Mouse (Mus musculus): ENCODE results near the gene Tulp2. TPM values are rescaled to one million over a fixed set of nuclear protein-coding genes. Genes with fewer than 3 reads are reported as not detected.
A peak's percentile ranks its signal among the peaks of the same experiment; 100 is the strongest.

Tulp2 gene
- polyA plus RNA-seq, 1 experiment from 2014 or later = 1.1 TPM

GRCm38 (mm10) chr7:45437521-45438276 is 44.0 kb upstream of the Tulp2 start, which contains the start of gene Ruvbl2:
Ruvbl2 (minus strand) TSS chr7:45438096.
- H3K4me3 ChIP-seq (replicated peaks; ENCODE audit: low read depth, low read length) = no peak within 1 kb of the TSS
- TF ChIP-seq CTCF (IDR thresholded peaks at IDR 0.05; ENCODE audit: low read depth) = peak; percentile 59
- H3K9me3 ChIP-seq (replicated peaks; ENCODE audit: low read length) = no peaks in the 10 kb centered on the region
- no peaks in the 10 kb centered on the region for H3K27me3 ChIP-seq (ENCODE audit: insufficient read depth, low read length)
- 0 out of 2 replicates have a peak within 1 kb of the TSS, but pooled peaks have one; percentile 13 for H3K27ac ChIP-seq
- H3K9ac ChIP-seq (ENCODE audit: low read depth, low read length) = peak within 1 kb of the TSS; percentile 27; the same call in 1 of the 2 replicates
- ATAC-seq (replicated peaks; ENCODE audit: low FRiP score, low read depth) = no peak
- 0 out of 2 replicates have a peak, but pooled peaks cover 10% of the 10 kb centered on the region for H3K36me3 ChIP-seq (ENCODE audit: insufficient read depth, low read length)
- H3K4me1 ChIP-seq (replicated peaks; ENCODE audit: insufficient read depth, low read length) = peaks cover 30% of the 10 kb centered on the region
- 27% methylated on average over 19 of the region's 19 CpGs for WGBS
- no peak for DNase-seq (ENCODE audit: low spot score)
- H3K4me2 ChIP-seq (ENCODE audit: low read length) = peak within 1 kb of the TSS; percentile 25; the same call in 1 of the 2 replicates

GRCm38 (mm10) chr7:45443526-45444420 is 37.9 kb upstream of the Tulp2 start:
- Histone ChIP-seq H3K9ac (ENCODE audit: low read depth, low read length) (no peak overlapping the region), H3K36me3 (ENCODE audit: insufficient read depth, low read length) (peaks cover 34% of the 10 kb centered on the region), H3K4me2 (ENCODE audit: low read length) (no peak overlapping the region), H3K27me3 (ENCODE audit: insufficient read depth, low read length) (no peaks in the 10 kb centered on the region), H3K4me1 (replicated peaks; ENCODE audit: insufficient read depth, low read length) (no peaks in the 10 kb centered on the region), H3K27ac (no peak overlapping the region), H3K4me3 (replicated peaks; ENCODE audit: low read depth, low read length) (no peak overlapping the region), H3K9me3 (replicated peaks; ENCODE audit: low read length) (no peaks in the 10 kb centered on the region)
- WGBS = 83% methylated on average over 22 of the region's 22 CpGs
- ATAC-seq (replicated peaks; ENCODE audit: low FRiP score, low read depth) = no peak
- DNase-seq (ENCODE audit: low spot score) = no peak
- no peak for TF ChIP-seq CTCF (IDR thresholded peaks at IDR 0.05; ENCODE audit: low read depth)

GRCm38 (mm10) chr7:45446589-45446988 is 35.1 kb upstream of the Tulp2 start:
- Histone ChIP-seq H3K27me3 (ENCODE audit: insufficient read depth, low read length) (no peaks in the 10 kb centered on the region), H3K4me1 (replicated peaks; ENCODE audit: insufficient read depth, low read length) (no peaks in the 10 kb centered on the region), H3K36me3 (ENCODE audit: insufficient read depth, low read length) (peaks cover 38% of the 10 kb centered on the region), H3K9ac (ENCODE audit: low read depth, low read length) (no peak overlapping the region), H3K4me2 (ENCODE audit: low read length) (no peak overlapping the region), H3K4me3 (replicated peaks; ENCODE audit: low read depth, low read length) (no peak overlapping the region), H3K27ac (no peak overlapping the region), H3K9me3 (replicated peaks; ENCODE audit: low read length) (no peaks in the 10 kb centered on the region)
- TF ChIP-seq CTCF (IDR thresholded peaks at IDR 0.05; ENCODE audit: low read depth) = no peak
- ATAC-seq (replicated peaks; ENCODE audit: low FRiP score, low read depth) (no peak), DNase-seq (ENCODE audit: low spot score) (no peak)

- DNase-seq (ENCODE audit: low spot score) (peak; percentile 82), ATAC-seq (replicated peaks; ENCODE audit: low FRiP score, low read depth) (0 out of 2 replicates have a peak, but pooled peaks have one; percentile 6)
- Histone ChIP-seq H3K27ac (peak overlapping the region; percentile 40), H3K9ac (ENCODE audit: low read depth, low read length) (no peak overlapping the region), H3K4me1 (replicated peaks; ENCODE audit: insufficient read depth, low read length) (no peaks in the 10 kb centered on the region), H3K36me3 (ENCODE audit: insufficient read depth, low read length) (peaks cover 33% of the 10 kb centered on the region), H3K27me3 (ENCODE audit: insufficient read depth, low read length) (no peaks in the 10 kb centered on the region), H3K4me3 (replicated peaks; ENCODE audit: low read depth, low read length) (no peak overlapping the region), H3K9me3 (replicated peaks; ENCODE audit: low read length) (no peaks in the 10 kb centered on the region), H3K4me2 (ENCODE audit: low read length) (no peak overlapping the region)
- TF ChIP-seq CTCF (IDR thresholded peaks at IDR 0.05; ENCODE audit: low read depth) = peak; percentile 70
- WGBS = 35% methylated on average over 11 of the region's 11 CpGs
Measured at GRCm38 (mm10) chr7:45447325-45447990, 34.2 kb upstream of the Tulp2 start.

GRCm38 (mm10) chr7:45449974-45450373 is 31.7 kb upstream of the Tulp2 start:
- ATAC-seq (replicated peaks; ENCODE audit: low FRiP score, low read depth) (no peak), DNase-seq (ENCODE audit: low spot score) (no peak)
- Histone ChIP-seq H3K9me3 (replicated peaks; ENCODE audit: low read length) (no peaks in the 10 kb centered on the region), H3K9ac (ENCODE audit: low read depth, low read length) (no peak overlapping the region), H3K4me3 (replicated peaks; ENCODE audit: low read depth, low read length) (no peak overlapping the region), H3K27me3 (ENCODE audit: insufficient read depth, low read length) (no peaks in the 10 kb centered on the region), H3K27ac (no peak overlapping the region), H3K4me1 (replicated peaks; ENCODE audit: insufficient read depth, low read length) (no peaks in the 10 kb centered on the region), H3K36me3 (ENCODE audit: insufficient read depth, low read length) (peaks cover 20% of the 10 kb centered on the region), H3K4me2 (ENCODE audit: low read length) (no peak overlapping the region)
- no peak for TF ChIP-seq CTCF (IDR thresholded peaks at IDR 0.05; ENCODE audit: low read depth)
- whole genome bisulfite sequencing = 88% methylated on average over 1 of the region's 1 CpGs
